Mouse (Mus musculus) liver, postnatal 0 days (tissue): ENCODE results near the gene Cfap300. TPM values are rescaled to one million over a fixed set of nuclear protein-coding genes. Genes with fewer than 3 reads are reported as not detected.

Experiments
- ATAC-seq: fragments of 200-750 bp; cut with Nextera tagmentation; 2 replicates; pipeline ENCODE4 v1.8.0; 2017; ENCODE audit warnings: mild to moderate bottlenecking, moderate library complexity
- DNase-seq: peaks from one replicate; pipeline ENCODE4 v3.0.0-alpha.2; 2016
- H3K27ac ChIP-seq: fragments of 300-500 bp; sonication (generic); 2 replicates; pipeline ENCODE4 v1.5.1; 2014; ENCODE audit warnings: antibody characterized with exemption, moderate library complexity, mild to moderate bottlenecking, low read depth
- H3K27me3 ChIP-seq: fragments of 300-500 bp; sonication (generic); 2 replicates; pipeline ENCODE4 v1.6.1; 2014; ENCODE audit warnings: low read length, control low read depth, mixed read lengths; ENCODE audit not compliant: insufficient read depth
- H3K36me3 ChIP-seq: fragments of 300-500 bp; sonication (generic); replicated peaks from 2 replicates; pipeline ENCODE4 v1.6.1; 2014; ENCODE audit warnings: mild to moderate bottlenecking, control low read depth, low read length, moderate library complexity, mixed read lengths; ENCODE audit not compliant: insufficient read depth
- H3K4me1 ChIP-seq: fragments of 300-500 bp; sonication (generic); 2 replicates; pipeline ENCODE4 v1.6.1; 2014; ENCODE audit warnings: antibody characterized with exemption, mild to moderate bottlenecking, control low read depth; ENCODE audit not compliant: insufficient read depth
- H3K4me2 ChIP-seq: fragments of 300-500 bp; sonication (generic); 2 replicates; pipeline ENCODE4 v1.6.1; 2014; ENCODE audit warnings: low read depth, mild to moderate bottlenecking, low read length, moderate library complexity, mixed read lengths
- H3K4me3 ChIP-seq: fragments of 300-500 bp; sonication (generic); 2 replicates; pipeline ENCODE4 v1.5.1; 2014; ENCODE audit warnings: low read depth, low read length
- H3K9ac ChIP-seq: fragments of 300-500 bp; sonication (generic); replicated peaks from 2 replicates; pipeline ENCODE4 v1.6.1; 2014; ENCODE audit warnings: mild to moderate bottlenecking, moderate library complexity
- H3K9me3 ChIP-seq: fragments of 300-500 bp; sonication (generic); 2 replicates; pipeline ENCODE4 v1.6.1; 2016; ENCODE audit warnings: mild to moderate bottlenecking, control low read depth, low read length, mixed read lengths
- CTCF ChIP-seq: sonication (generic); IDR thresholded peaks from 2 replicates; pipeline ENCODE4 v1.5.1; 2016; ENCODE audit warnings: antibody characterized with exemption, low read depth
- EP300 ChIP-seq: IDR thresholded peaks from 2 replicates; pipeline ENCODE4 v1.6.1; 2016; ENCODE audit warnings: antibody characterized with exemption, low read depth, mild to moderate bottlenecking
- WGBS: fragments of 180-500 bp; shearing (Covaris S2); extraction: QIAGEN DNeasy Blood & Tissue Kit; methylation state at CpG from one replicate; pipeline ENCODE4 v1.1.7; 2014; ENCODE audit not compliant: insufficient replicate concordance; 5-methylcytosine and 5-hydroxymethylcytosine counted together
- polyA plus RNA-seq: library from polyadenylated mRNA; unstranded; fragments of >200 nt; fragmentation: Nextera tagmentation; extraction: Ambion mirVana; gene quantifications from 2 replicates; pipeline ENCODE4 v1.2.1, GENCODE M21; 2015

Gene Cfap300
- polyA plus RNA-seq, 1 experiment from 2014 or later = 0.90 TPM

GRCm38 (mm10) chr9:8043044-8043387, 393 bp upstream of the Cfap300 start:
- WGBS = 22% methylated on average over 5 of the region's 5 CpGs
- Histone ChIP-seq H3K4me1 (peaks cover 9% of the 10 kb centered on the region; the same call in 1 of the 2 replicates), H3K36me3 (no peaks in the 10 kb centered on the region), H3K27ac (0 out of 2 replicates have a peak overlapping the region, but pooled peaks have one; percentile 4), H3K27me3 (no peaks in the 10 kb centered on the region), H3K4me2 (peak overlapping the region; percentile 88), H3K9ac (no peak overlapping the region), H3K9me3 (no peaks in the 10 kb centered on the region), H3K4me3 (peak overlapping the region; percentile 70)
- ATAC-seq (0 out of 2 replicates have a peak, but pooled peaks have one; percentile 9), DNase-seq (no peak)
- no peak for TF ChIP-seq EP300
- TF ChIP-seq CTCF = no peak

- TF ChIP-seq EP300 = no peak
- TF ChIP-seq CTCF = no peak
- no peak overlapping the region for H3K4me2 ChIP-seq
- ATAC-seq (no peak), DNase-seq (peak; percentile 19)
- 24% methylated on average over 7 of the region's 7 CpGs for WGBS
- H3K27me3 ChIP-seq = no peaks in the 10 kb centered on the region
- H3K9ac ChIP-seq = no peak overlapping the region
- H3K9me3 ChIP-seq = no peaks in the 10 kb centered on the region
- H3K36me3 ChIP-seq = no peaks in the 10 kb centered on the region
- H3K27ac ChIP-seq = no peak overlapping the region
- H3K4me1 ChIP-seq = peaks cover 2% of the 10 kb centered on the region; the same call in 1 of the 2 replicates
- no peak overlapping the region for H3K4me3 ChIP-seq
These were observed 7.1 kb downstream of the Cfap300 start for GRCm38 (mm10) chr9:8035546-8035945.

- H3K4me1 ChIP-seq = peaks cover 2% of the 10 kb centered on the region; the same call in 1 of the 2 replicates
- no peak for TF ChIP-seq CTCF
- no peak for TF ChIP-seq EP300
These were observed 7.5 kb downstream of the Cfap300 start for GRCm38 (mm10) chr9:8035091-8035490.

DNA sequence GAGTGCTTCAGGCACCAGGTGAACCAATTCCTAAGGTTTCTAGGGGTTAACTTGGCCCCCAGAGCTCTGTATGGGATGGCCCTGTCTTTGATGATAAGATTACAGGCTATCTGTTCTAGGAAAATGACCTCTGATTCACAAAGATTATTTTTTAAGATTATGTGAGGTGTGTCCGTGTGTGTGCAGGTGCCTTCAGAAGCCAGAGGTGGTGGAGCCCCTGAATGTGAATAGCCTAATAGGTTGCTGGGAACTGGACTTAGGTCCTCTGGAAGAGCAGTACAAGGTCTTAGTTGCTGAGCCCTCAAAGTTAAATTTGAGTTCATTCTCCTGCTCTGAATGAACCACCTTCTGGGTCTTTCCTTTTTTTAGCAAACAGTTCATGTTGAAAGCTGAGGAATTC, 8.5 kb downstream of the Cfap300 start:
- ATAC-seq (no peak), DNase-seq (no peak)
- H3K27ac ChIP-seq = no peak overlapping the region
- no peak overlapping the region for H3K9ac ChIP-seq
- H3K9me3 ChIP-seq = no peaks in the 10 kb centered on the region
- 31% methylated on average over 1 of the region's 1 CpGs for WGBS
- no peak for TF ChIP-seq CTCF
- TF ChIP-seq EP300 = no peak
- no peaks in the 10 kb centered on the region for H3K36me3 ChIP-seq
- H3K4me2 ChIP-seq = no peak overlapping the region
- H3K4me1 ChIP-seq = peaks cover 2% of the 10 kb centered on the region; the same call in 1 of the 2 replicates
- H3K27me3 ChIP-seq = no peaks in the 10 kb centered on the region
- no peak overlapping the region for H3K4me3 ChIP-seq

More at GRCm38 (mm10) chr9:8035091-8035490, 7.5 kb downstream of the Cfap300 start:
- WGBS = 48% methylated on average over 4 of the region's 4 CpGs
- Histone ChIP-seq H3K9me3 (no peaks in the 10 kb centered on the region), H3K4me3 (no peak overlapping the region), H3K27ac (no peak overlapping the region), H3K4me2 (no peak overlapping the region), H3K36me3 (no peaks in the 10 kb centered on the region), H3K27me3 (no peaks in the 10 kb centered on the region), H3K9ac (no peak overlapping the region)
- no peak for DNase-seq
- ATAC-seq = no peak

- 75% methylated on average over 5 of the region's 5 CpGs for WGBS
- Histone ChIP-seq H3K36me3 (no peaks in the 10 kb centered on the region), H3K4me2 (no peak overlapping the region), H3K27me3 (no peaks in the 10 kb centered on the region), H3K27ac (no peak overlapping the region), H3K9ac (no peak overlapping the region), H3K9me3 (no peaks in the 10 kb centered on the region), H3K4me1 (peaks cover 2% of the 10 kb centered on the region; the same call in 1 of the 2 replicates), H3K4me3 (no peak overlapping the region)
- TF ChIP-seq CTCF (no peak), EP300 (no peak)
- ATAC-seq = no peak
- DNase-seq = no peak
These were observed 9.8 kb downstream of the Cfap300 start for GRCm38 (mm10) chr9:8032847-8033246.

- Histone ChIP-seq H3K27me3 (peaks cover 8% of the 10 kb centered on the region; the same call in 1 of the 2 replicates), H3K9ac (no peak overlapping the region), H3K4me1 (no peaks in the 10 kb centered on the region), H3K27ac (no peak overlapping the region), H3K36me3 (no peaks in the 10 kb centered on the region), H3K4me2 (no peak overlapping the region), H3K9me3 (no peaks in the 10 kb centered on the region), H3K4me3 (no peak overlapping the region)
- WGBS = 71% methylated on average over 5 of the region's 5 CpGs
- DNase-seq (no peak), ATAC-seq (no peak)
- no peak for TF ChIP-seq CTCF
- TF ChIP-seq EP300 = no peak
These were observed 24.0 kb downstream of the Cfap300 start for GRCm38 (mm10) chr9:8018609-8019008.
